Mouse (Mus musculus): Measurements from ENCODE around the gene Large2. TPM values are rescaled to one million over a fixed set of nuclear protein-coding genes. Genes with fewer than 3 reads are reported as not detected.

Gene Large2
- polyA plus RNA-seq, 1 experiment from 2014 or later = 3.0 TPM

Small RNA genes lying within 50 kb of the gene (microRNA-seq; reads per million reads assigned to microRNA genes)
- gene Mir7000 = not detected

Other genes with a start within 250 kb of the Large2 start
- 21.5 and 22.4 TPM in 2 replicates for gene Pex16, start 193 bp downstream of the Large2 start, polyA plus RNA-seq (2014; fragmentation: Nextera tagmentation; extraction: Ambion mirVana)
- 1.0 and 3.1 TPM in 2 replicates for gene 1700029I15Rik, start 7.7 kb upstream of the Large2 start, polyA plus RNA-seq (2014; fragmentation: Nextera tagmentation; extraction: Ambion mirVana)
- gene Mapk8ip1, start 26.4 kb upstream of the Large2 start, polyA plus RNA-seq (2014; fragmentation: Nextera tagmentation; extraction: Ambion mirVana) = 39.1 and 44.2 TPM in 2 replicates
- gene Cry2, start 59.2 kb upstream of the Large2 start, polyA plus RNA-seq (2014; fragmentation: Nextera tagmentation; extraction: Ambion mirVana) = 21.4 and 22.3 TPM in 2 replicates
- 12.7 TPM in 2 replicates for gene Slc35c1, start 85.7 kb upstream of the Large2 start, polyA plus RNA-seq (2014; fragmentation: Nextera tagmentation; extraction: Ambion mirVana)
- 5.5 TPM in 2 replicates for gene Chst1, start 224.8 kb upstream of the Large2 start, polyA plus RNA-seq (2014; fragmentation: Nextera tagmentation; extraction: Ambion mirVana)